Mouse (Mus musculus): ENCODE measurements at regions not wholly inside any gene's neighbourhood (a gene's known extent, or its start where the extent isn't known, plus 50 kb on each side); places are given as distances from the start of the nearest gene placed in this dataset.

DNA sequence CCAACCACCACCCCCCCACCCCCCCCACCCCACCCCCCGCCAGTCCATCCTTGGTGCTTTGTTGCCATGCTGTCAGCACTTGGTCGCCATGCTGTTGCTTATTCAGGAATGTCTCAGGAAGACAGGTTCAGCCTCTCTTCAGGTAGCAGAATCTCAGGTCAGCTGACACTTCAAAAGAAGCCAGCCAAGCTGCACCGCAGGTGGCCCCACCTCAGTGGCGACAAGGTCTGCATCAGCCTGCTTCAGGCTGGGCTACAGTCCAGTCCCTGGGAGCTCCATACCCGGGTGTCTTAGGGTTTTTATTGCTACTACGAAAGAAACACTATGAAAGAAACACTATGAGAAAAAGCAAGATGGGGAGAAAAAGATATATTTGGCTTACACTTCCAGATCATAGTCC lies 82.4 kb upstream of the Cop1 start:
- Histone ChIP-seq H3K4me3 (ENCODE audit: low read depth, low read length) (no peak overlapping the region), H3K4me1 (ENCODE audit: control insufficient read depth, insufficient read depth) (no peaks in the 10 kb centered on the region), H3K27ac (ENCODE audit: low read depth) (no peak overlapping the region), H3K36me3 (replicated peaks; ENCODE audit: control insufficient read depth, insufficient read depth, low read length) (no peaks in the 10 kb centered on the region), H3K4me2 (ENCODE audit: low read depth, low read length) (no peak overlapping the region), H3K9me3 (replicated peaks; ENCODE audit: control insufficient read depth, low read length) (no peaks in the 10 kb centered on the region), H3K27me3 (ENCODE audit: control insufficient read depth, insufficient read depth, low read length) (no peaks in the 10 kb centered on the region), H3K9ac (replicated peaks; ENCODE audit: low read depth, low read length) (no peak overlapping the region)
- ATAC-seq (ENCODE audit: insufficient read depth, low read depth): no peak
- no peak for DNase-seq (ENCODE audit: low spot score)
- WGBS: 41% methylated on average over 6 of the region's 6 CpGs
- TF ChIP-seq CTCF (IDR thresholded peaks at IDR 0.05; ENCODE audit: low read depth) (no peak), EP300 (IDR thresholded peaks at IDR 0.05; ENCODE audit: low read depth) (no peak)

DNA sequence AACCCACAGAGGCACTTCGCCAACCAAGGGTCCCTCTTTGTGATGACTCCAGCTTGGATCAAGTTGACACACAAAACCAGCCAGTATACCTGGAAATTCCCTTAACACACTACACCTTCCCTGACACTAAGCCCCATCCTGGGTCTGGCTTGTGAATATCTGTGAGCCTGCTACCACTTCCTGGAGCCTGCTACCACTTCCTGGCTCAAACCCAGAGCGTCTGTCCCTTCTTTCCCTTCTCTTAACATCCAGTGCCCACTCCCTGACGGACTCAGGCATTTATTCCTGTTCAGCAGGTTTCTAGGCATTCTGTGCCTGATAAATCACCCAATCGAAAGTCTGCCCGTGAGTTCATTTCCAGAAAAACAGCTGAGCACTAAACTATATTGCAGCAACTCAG lies 81.8 kb upstream of the Cop1 start:
- Histone ChIP-seq H3K4me2 (ENCODE audit: low read depth, low read length) (no peak overlapping the region), H3K4me1 (ENCODE audit: control insufficient read depth, insufficient read depth) (no peaks in the 10 kb centered on the region), H3K36me3 (replicated peaks; ENCODE audit: control insufficient read depth, insufficient read depth, low read length) (no peaks in the 10 kb centered on the region), H3K9me3 (replicated peaks; ENCODE audit: control insufficient read depth, low read length) (no peaks in the 10 kb centered on the region), H3K9ac (replicated peaks; ENCODE audit: low read depth, low read length) (no peak overlapping the region), H3K4me3 (ENCODE audit: low read depth, low read length) (no peak overlapping the region), H3K27ac (ENCODE audit: low read depth) (no peak overlapping the region), H3K27me3 (ENCODE audit: control insufficient read depth, insufficient read depth, low read length) (no peaks in the 10 kb centered on the region)
- ATAC-seq (ENCODE audit: insufficient read depth, low read depth) (no peak), DNase-seq (ENCODE audit: low spot score) (no peak)
- 68% methylated on average over 5 of the region's 5 CpGs for WGBS
- TF ChIP-seq EP300 (IDR thresholded peaks at IDR 0.05; ENCODE audit: low read depth) (no peak), CTCF (IDR thresholded peaks at IDR 0.05; ENCODE audit: low read depth) (no peak)

DNA sequence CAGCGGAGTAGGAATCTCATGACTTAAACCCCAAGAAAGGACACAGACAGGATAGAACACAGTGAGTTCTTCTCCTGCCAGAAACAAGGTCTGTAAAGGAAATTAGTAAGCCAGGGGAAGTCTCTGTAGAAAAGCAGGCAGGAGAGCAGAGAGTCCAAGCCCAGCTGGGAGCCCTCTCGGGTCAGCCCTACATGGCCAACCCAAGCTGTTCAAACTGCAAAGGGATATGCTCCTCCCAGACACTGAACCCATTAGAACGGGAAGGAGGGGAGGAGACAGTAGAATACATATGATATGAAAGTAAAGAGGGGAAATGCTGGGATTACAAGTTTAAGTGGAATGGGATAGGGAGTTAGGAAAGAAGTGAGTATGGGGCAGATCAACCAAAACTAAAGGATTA lies 75.7 kb upstream of the Cop1 start:
- no peak for DNase-seq (ENCODE audit: low spot score)
- Histone ChIP-seq H3K27ac (ENCODE audit: low read depth) (no peak overlapping the region), H3K9me3 (replicated peaks; ENCODE audit: control insufficient read depth, low read length) (no peaks in the 10 kb centered on the region), H3K4me2 (ENCODE audit: low read depth, low read length) (no peak overlapping the region), H3K27me3 (ENCODE audit: control insufficient read depth, insufficient read depth, low read length) (no peaks in the 10 kb centered on the region), H3K36me3 (replicated peaks; ENCODE audit: control insufficient read depth, insufficient read depth, low read length) (no peaks in the 10 kb centered on the region), H3K4me1 (ENCODE audit: control insufficient read depth, insufficient read depth) (0 out of 2 replicates have a peak, but pooled peaks cover 8% of the 10 kb centered on the region), H3K4me3 (ENCODE audit: low read depth, low read length) (no peak overlapping the region), H3K9ac (replicated peaks; ENCODE audit: low read depth, low read length) (no peak overlapping the region)
- WGBS: 49% methylated on average over 3 of the region's 3 CpGs
- no peak for TF ChIP-seq EP300 (IDR thresholded peaks at IDR 0.05; ENCODE audit: low read depth)
- no peak for TF ChIP-seq CTCF (IDR thresholded peaks at IDR 0.05; ENCODE audit: low read depth)
- no peak; the same call in 1 of the 2 replicates for ATAC-seq (ENCODE audit: insufficient read depth, low read depth)

DNA sequence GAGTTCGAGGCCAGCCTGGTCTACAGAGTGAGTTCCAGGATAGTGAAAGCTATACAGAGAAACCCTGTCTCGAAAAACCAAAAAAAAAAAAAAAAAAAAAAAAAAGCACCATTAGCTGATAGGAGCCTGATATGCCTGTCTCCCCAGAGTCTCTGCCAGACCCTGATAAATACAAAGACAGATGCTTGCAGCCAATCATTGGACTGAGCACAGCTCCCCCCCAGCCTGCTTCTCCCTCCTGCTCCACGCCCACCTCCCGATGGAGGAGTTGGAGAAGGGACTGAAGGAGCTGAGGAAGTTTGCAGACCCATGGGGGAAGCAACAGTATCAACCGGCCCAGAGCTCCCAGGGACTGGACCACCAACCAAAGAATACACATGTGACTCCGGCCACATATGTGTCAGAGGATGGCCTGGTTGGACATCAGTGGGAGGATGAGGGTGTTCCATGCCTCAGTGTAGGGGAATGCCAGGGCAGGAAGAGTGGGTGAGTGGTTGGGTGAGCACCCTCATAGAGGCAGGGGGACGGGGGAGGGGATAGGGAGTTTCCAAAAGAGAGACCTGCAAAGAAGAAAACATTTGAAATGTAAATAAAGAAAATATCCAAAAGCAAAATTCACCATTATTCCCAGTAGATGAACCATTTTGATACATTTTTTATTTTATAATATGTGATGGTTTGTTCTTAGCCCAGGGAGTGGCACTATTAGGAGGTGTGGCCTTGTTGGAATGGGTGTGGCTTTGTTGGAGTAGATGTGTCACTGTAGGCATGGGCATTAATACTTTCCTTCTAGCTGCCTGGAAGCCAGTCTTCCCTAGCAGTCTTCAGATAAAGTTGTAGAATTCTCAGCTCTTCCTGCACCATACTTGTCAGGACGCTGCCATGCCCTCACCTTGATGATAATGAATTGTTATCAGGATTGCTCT lies 71.8 kb upstream of the Cop1 start:
- no peaks in the 10 kb centered on the region for H3K36me3 ChIP-seq (replicated peaks; ENCODE audit: control insufficient read depth, insufficient read depth, low read length)
- H3K9ac ChIP-seq (replicated peaks; ENCODE audit: low read depth, low read length): no peak overlapping the region
- H3K27me3 ChIP-seq (ENCODE audit: control insufficient read depth, insufficient read depth, low read length): no peaks in the 10 kb centered on the region
- H3K9me3 ChIP-seq (replicated peaks; ENCODE audit: control insufficient read depth, low read length): no peaks in the 10 kb centered on the region
- no peak overlapping the region for H3K4me2 ChIP-seq (ENCODE audit: low read depth, low read length)
- DNase-seq (ENCODE audit: low spot score) (no peak), ATAC-seq (ENCODE audit: insufficient read depth, low read depth) (no peak)
- no peak overlapping the region for H3K4me3 ChIP-seq (ENCODE audit: low read depth, low read length)
- no peak for TF ChIP-seq CTCF (IDR thresholded peaks at IDR 0.05; ENCODE audit: low read depth)
- no peak for TF ChIP-seq EP300 (IDR thresholded peaks at IDR 0.05; ENCODE audit: low read depth)
- H3K27ac ChIP-seq (ENCODE audit: low read depth): no peak overlapping the region
- 63% methylated on average over 8 of the region's 8 CpGs for WGBS
- H3K4me1 ChIP-seq (ENCODE audit: control insufficient read depth, insufficient read depth): 0 out of 2 replicates have a peak, but pooled peaks cover 8% of the 10 kb centered on the region

DNA sequence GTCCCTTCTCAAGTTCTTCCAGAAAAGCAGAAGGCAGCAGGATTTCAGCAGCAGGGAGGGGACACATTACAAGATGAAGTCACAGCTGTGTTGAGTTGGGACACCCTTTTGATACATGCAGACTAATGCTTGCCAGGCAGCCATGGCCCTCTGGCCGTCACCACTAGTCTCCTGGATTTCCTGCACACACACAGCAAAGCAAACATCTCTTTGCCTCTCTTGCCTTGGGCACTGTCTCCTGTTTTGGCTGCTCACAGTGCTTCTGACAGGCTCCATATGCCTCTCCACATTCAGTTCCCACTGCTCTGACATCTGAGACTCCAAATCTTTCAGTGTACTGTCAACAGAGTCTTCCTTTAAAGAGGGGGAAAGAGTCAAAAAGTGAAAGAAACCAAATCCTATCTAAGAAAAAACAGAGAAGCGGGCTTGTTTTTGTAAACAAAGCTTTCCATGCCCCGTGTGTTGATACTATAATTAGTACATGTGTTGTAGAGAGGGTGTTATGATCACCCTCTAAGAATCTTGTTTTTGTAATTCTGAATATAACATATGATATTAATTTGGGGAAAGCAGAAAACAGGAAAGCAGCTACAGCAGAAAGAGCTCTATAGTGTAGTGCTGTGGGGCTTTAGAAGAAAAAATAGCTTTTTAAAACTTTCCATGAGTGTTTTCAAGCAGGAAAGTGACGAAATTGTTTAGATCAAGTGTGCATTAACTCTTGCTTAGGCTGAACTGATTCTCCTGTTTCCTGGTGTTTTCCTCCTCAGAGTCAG lies 68.8 kb upstream of the Cop1 start:
- Histone ChIP-seq H3K27me3 (ENCODE audit: control insufficient read depth, insufficient read depth, low read length) (no peaks in the 10 kb centered on the region), H3K9me3 (replicated peaks; ENCODE audit: control insufficient read depth, low read length) (no peaks in the 10 kb centered on the region), H3K36me3 (replicated peaks; ENCODE audit: control insufficient read depth, insufficient read depth, low read length) (no peaks in the 10 kb centered on the region), H3K4me1 (ENCODE audit: control insufficient read depth, insufficient read depth) (0 out of 2 replicates have a peak, but pooled peaks cover 8% of the 10 kb centered on the region), H3K9ac (replicated peaks; ENCODE audit: low read depth, low read length) (no peak overlapping the region), H3K4me3 (ENCODE audit: low read depth, low read length) (no peak overlapping the region), H3K4me2 (ENCODE audit: low read depth, low read length) (no peak overlapping the region), H3K27ac (ENCODE audit: low read depth) (no peak overlapping the region; the same call in 1 of the 2 replicates)
- DNase-seq (ENCODE audit: low spot score) (peak; percentile 26), ATAC-seq (ENCODE audit: insufficient read depth, low read depth) (peak; percentile 64)
- WGBS: 26% methylated on average over 4 of the region's 4 CpGs
- no peak for TF ChIP-seq CTCF (IDR thresholded peaks at IDR 0.05; ENCODE audit: low read depth)
- no peak for TF ChIP-seq EP300 (IDR thresholded peaks at IDR 0.05; ENCODE audit: low read depth)
